Mouse (Mus musculus) adrenal gland, postnatal 10 days (tissue): Measurements from ENCODE around the gene Slc2a3. TPM values are rescaled to one million over a fixed set of nuclear protein-coding genes. Genes with fewer than 3 reads are reported as not detected.
"Not testable (repeated sequence)": the region's sequence is repeated elsewhere in the genome, so short reads cannot be mapped to it uniquely, and the experiment has no call there.

Experiments used
- DNase-seq: peaks from one replicate; pipeline ENCODE4 v3.0.0; 2021; ENCODE audit warnings: mixed read lengths
- total RNA-seq, 2 experiments: library from RNA; stranded (reverse); gene quantifications; 2 replicates each; pipeline ENCODE4 v1.2.3; 2021

The Slc2a3 gene
- total RNA-seq, 2 experiments from 2014 or later = 10.1 to 12.9 TPM

GRCm38 (mm10) chr6:122810022-122810614 is 8.7 kb upstream of the Slc2a3 start:
- peak; percentile 45 for DNase-seq

GRCm38 (mm10) chr6:122804418-122804817 is 3.0 kb upstream of the Slc2a3 start:
- peak; percentile 91 for DNase-seq

- peak; percentile 45 for DNase-seq
These were observed 518 bp upstream of the Slc2a3 start for GRCm38 (mm10) chr6:122801801-122802514.

GRCm38 (mm10) chr6:122800640-122801300 is 670 bp downstream of the Slc2a3 start:
- no peak for DNase-seq

GRCm38 (mm10) chr6:122795254-122795935 is 6.0 kb downstream of the Slc2a3 start:
- DNase-seq = peak; percentile 35

- DNase-seq = peak; percentile 66
These were observed 15.2 kb downstream of the Slc2a3 start for GRCm38 (mm10) chr6:122786275-122786674.

GRCm38 (mm10) chr6:122784866-122785265 is 16.6 kb downstream of the Slc2a3 start:
- DNase-seq = no peak

GRCm38 (mm10) chr6:122782164-122782563 is 19.3 kb downstream of the Slc2a3 start:
- no peak for DNase-seq

- no peak for DNase-seq
These were observed 20.3 kb downstream of the Slc2a3 start for GRCm38 (mm10) chr6:122781167-122781566.

- DNase-seq = no peak
These were observed 21.5 kb downstream of the Slc2a3 start for GRCm38 (mm10) chr6:122779916-122780315.

- DNase-seq = no peak
These were observed 25.4 kb downstream of the Slc2a3 start for GRCm38 (mm10) chr6:122776040-122776439.

GRCm38 (mm10) chr6:122774345-122774744 is 27.1 kb downstream of the Slc2a3 start:
- no peak for DNase-seq

- no peak for DNase-seq
These were observed 28.7 kb downstream of the Slc2a3 start for GRCm38 (mm10) chr6:122772701-122773100.

GRCm38 (mm10) chr6:122770760-122771315 is 30.6 kb downstream of the Slc2a3 start:
- DNase-seq = no peak

GRCm38 (mm10) chr6:122769771-122770759 is 31.4 kb downstream of the Slc2a3 start:
- DNase-seq = no peak

GRCm38 (mm10) chr6:122768256-122768655 is 33.2 kb downstream of the Slc2a3 start:
- no peak for DNase-seq

- DNase-seq = not testable (repeated sequence)
These were observed 34.4 kb downstream of the Slc2a3 start for GRCm38 (mm10) chr6:122767012-122767411.

GRCm38 (mm10) chr6:122766145-122766968 is 35.1 kb downstream of the Slc2a3 start:
- DNase-seq = no peak

GRCm38 (mm10) chr6:122765298-122765956 is 36.0 kb downstream of the Slc2a3 start:
- no peak for DNase-seq
